Mouse (Mus musculus) liver, embryonic 13.5 days (tissue): Measurements from ENCODE around the gene Ankrd2. TPM values are rescaled to one million over a fixed set of nuclear protein-coding genes. Genes with fewer than 3 reads are reported as not detected.

Source experiments
- polyA plus RNA-seq: library from polyadenylated mRNA; unstranded; fragments of >200 nt; fragmentation: Nextera tagmentation; extraction: Ambion mirVana; gene quantifications from 2 replicates; pipeline ENCODE4 v1.2.1, GENCODE M21; 2015

Gene Ankrd2
- polyA plus RNA-seq, 1 experiment from 2014 or later, result 0.15 TPM

Other genes with a start within 250 kb of the Ankrd2 start
- 25.0 and 33.6 TPM in 2 replicates for gene Arhgap19, start 234.0 kb upstream of the Ankrd2 start, polyA plus RNA-seq
- gene Frat1, start 206.0 kb upstream of the Ankrd2 start, polyA plus RNA-seq, result 13.7 and 14.5 TPM in 2 replicates
- 4.6 and 6.0 TPM in 2 replicates for gene Frat2, start 187.9 kb upstream of the Ankrd2 start, polyA plus RNA-seq
- gene Rrp12, start 139.8 kb upstream of the Ankrd2 start, polyA plus RNA-seq, result 15.2 and 17.2 TPM in 2 replicates
- gene Pgam1, start 124.1 kb upstream of the Ankrd2 start, polyA plus RNA-seq, result 230 and 238 TPM in 2 replicates
- gene Exosc1, start 102.6 kb upstream of the Ankrd2 start, polyA plus RNA-seq, result 61.6 and 67.2 TPM in 2 replicates
- gene Zdhhc16, start 102.5 kb upstream of the Ankrd2 start, polyA plus RNA-seq, result 43.1 and 44.1 TPM in 2 replicates
- gene Mms19, start 54.8 kb upstream of the Ankrd2 start, polyA plus RNA-seq, result 10.4 and 13.5 TPM in 2 replicates
- 3.3 and 3.9 TPM in 2 replicates for gene Ubtd1, start 54.2 kb upstream of the Ankrd2 start, polyA plus RNA-seq
- 21.6 and 21.9 TPM in 2 replicates for gene Hoga1, start 9.6 kb downstream of the Ankrd2 start, polyA plus RNA-seq
- 0.15 TPM in 1 of 2 replicates, not detected in the other for gene 4933411K16Rik, start 16.2 kb downstream of the Ankrd2 start, polyA plus RNA-seq
- 2.6 and 2.8 TPM in 2 replicates for gene Morn4, start 50.4 kb downstream of the Ankrd2 start, polyA plus RNA-seq
- gene Pi4k2a, start 54.5 kb downstream of the Ankrd2 start, polyA plus RNA-seq, result 9.7 and 9.9 TPM in 2 replicates
- 15.6 and 15.8 TPM in 2 replicates for gene Avpi1, start 93.1 kb downstream of the Ankrd2 start, polyA plus RNA-seq
- gene Marveld1, start 111.4 kb downstream of the Ankrd2 start, polyA plus RNA-seq, result 1.6 TPM in 2 replicates
- gene Zfyve27, start 128.0 kb downstream of the Ankrd2 start, polyA plus RNA-seq, result 8.2 and 8.4 TPM in 2 replicates
- 0.21 and 0.98 TPM in 2 replicates for gene Sfrp5, start 166.3 kb downstream of the Ankrd2 start, polyA plus RNA-seq
- 0.06 TPM in 1 of 2 replicates, not detected in the other for gene Golga7b, start 211.6 kb downstream of the Ankrd2 start, polyA plus RNA-seq